Mouse (Mus musculus): ENCODE measurements around the gene Taar4.

The Taar4 gene

GRCm38 (mm10) chr10:23960444-23960915 lies at the start of gene Taar4:
TSS of gene Taar4 (plus strand) at chr10:23960494.
- no peak for DNase-seq (ENCODE audit: low spot score in 2 of 2)

DNA sequence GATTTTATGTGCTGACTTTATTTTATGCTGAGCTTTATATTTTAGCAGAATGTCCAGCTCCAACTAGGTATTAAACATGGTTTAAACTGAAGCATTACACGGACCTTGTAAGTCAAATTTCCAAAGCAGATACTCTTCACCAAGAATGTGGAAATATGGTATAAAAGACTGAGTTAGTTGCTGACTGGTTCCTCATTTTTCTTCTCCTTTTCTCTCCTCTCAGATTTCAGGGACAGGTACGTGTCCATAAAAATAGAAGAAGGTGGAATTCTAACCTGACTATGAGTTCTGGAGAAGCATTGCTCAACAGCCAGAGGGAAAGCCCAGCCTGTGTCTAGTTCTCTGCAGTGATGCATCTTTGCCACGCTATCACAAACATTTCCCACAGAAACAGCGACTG lies 40.2 kb upstream of the Taar4 start, which contains the start of gene Taar1:
Taar1 (plus strand) TSS at position 301 of the 400 bp plus-strand sequence.
- no peak for DNase-seq (ENCODE audit: low spot score in 2 of 2)

DNA sequence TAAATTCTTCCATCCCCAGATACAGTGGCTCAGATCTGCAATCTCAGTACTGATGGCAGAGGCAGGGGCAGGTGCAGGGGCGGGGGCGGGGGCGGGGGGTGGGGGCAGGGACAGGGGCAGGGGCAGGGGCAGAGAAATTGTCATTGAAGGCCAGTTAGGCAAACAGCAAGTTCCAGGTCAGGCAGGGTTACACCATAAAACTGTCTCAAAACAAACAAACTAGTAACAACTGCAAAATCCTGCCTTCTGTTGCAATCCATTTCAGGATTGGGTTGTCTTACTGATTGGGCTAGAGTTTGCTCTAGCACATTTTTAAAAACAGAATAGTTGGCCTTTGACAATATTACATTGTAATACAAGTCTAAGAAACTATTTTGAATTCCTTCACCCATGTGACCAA lies 37.8 kb upstream of the Taar4 start:
- DNase-seq (ENCODE audit: low spot score in 2 of 2): no peak

DNA sequence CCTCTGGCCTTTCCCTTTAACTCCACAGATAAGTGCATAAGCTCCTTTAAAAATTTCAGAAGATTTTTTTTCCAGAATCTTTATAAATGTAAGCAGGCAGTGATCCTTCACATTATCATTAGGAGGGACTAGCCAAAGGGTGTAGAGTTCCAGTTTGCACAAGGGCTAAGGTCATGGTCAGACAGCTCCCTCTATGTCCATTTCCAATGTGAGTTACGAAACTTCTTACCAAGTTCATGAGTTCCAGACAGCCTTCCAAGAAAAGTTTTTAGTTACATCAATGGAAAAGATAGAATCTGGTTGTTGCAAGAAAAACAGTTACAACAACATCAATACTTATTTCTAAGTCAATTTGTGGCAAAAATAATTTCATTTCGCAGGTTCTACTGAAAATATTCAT lies 36.4 kb upstream of the Taar4 start:
- DNase-seq (ENCODE audit: low spot score in 2 of 2): no peak

DNA sequence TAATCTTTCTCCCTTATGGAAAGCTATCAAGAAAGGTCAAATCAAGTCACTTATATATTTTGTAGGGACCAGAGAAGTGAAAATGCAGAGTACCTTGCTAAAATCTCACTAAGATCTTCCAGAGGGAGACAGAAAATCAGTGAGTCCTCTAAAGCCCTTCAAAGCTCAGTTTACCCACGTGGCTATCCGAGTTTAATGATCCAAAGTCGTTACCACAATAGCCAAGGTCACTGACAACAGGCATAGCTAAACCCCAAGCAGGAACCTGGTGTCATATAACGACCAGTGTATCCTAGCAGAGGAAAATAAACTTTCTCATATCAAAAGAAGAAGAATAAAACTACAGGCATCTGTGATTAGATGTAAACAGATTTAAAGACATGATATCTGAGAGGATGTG lies 22.7 kb upstream of the Taar4 start:
- no peak for DNase-seq (ENCODE audit: low spot score in 2 of 2)

DNA sequence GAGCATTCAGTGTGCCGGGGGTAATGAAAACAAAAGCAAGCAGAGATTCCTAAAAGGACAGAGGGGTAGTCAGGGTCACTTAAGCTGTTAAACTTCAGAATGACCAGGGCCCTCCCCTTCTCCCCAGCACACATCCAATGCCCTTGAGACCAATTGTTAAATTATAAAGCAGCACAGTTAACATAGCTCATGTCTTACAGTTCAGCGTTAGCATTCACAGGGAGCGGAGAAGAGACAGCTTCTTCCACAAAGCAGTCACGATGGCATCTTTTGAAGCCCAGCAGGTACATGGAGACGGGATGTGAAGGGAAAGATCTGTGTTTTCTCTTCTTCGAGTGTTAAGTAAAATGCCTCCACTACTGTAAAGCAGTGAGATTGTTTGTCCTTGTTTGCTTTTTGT lies 22.0 kb upstream of the Taar4 start, which contains the start of gene Taar2:
Taar2 (plus strand) TSS at position 261 of the 400 bp plus-strand sequence.
- no peak for DNase-seq (ENCODE audit: low spot score in 2 of 2)

GRCm38 (mm10) chr10:23942465-23942864 lies 17.8 kb upstream of the Taar4 start:
- no peak for DNase-seq (ENCODE audit: low spot score in 2 of 2)

- DNase-seq (ENCODE audit: low spot score in 2 of 2): no peak
Observed at GRCm38 (mm10) chr10:23948026-23948425, 12.3 kb upstream of the Taar4 start.

- no peak for DNase-seq (ENCODE audit: low spot score in 2 of 2)
Observed at GRCm38 (mm10) chr10:23949508-23950005, 10.7 kb upstream of the Taar4 start, which contains the start of gene Taar3. TSS of gene Taar3 (plus strand) at chr10:23949558.

- peak in 1 of 2 experiments; percentile 10 for DNase-seq (ENCODE audit: low spot score in 2 of 2)
Observed at GRCm38 (mm10) chr10:23951714-23952113, 8.6 kb upstream of the Taar4 start.

DNA sequence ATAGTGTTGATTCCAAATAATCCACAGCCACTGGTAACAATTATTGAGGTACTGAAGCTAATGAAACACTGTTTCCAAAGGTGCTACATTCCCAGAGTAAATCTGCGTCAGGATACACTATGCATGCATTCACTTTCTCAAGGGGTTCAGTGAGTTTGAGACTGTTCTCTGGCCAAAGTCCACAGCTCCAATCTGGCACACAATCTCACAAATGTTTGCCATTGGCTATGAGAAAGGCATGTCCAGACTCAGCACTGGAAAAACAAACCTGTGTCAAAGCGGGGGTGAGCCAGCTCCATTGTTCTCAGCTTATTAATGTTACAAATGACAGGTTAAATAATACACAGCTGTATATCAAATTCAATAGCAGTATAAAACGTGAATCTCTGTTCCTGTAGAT lies 1.2 kb upstream of the Taar4 start:
- no peak for DNase-seq (ENCODE audit: low spot score in 2 of 2)

GRCm38 (mm10) chr10:23963444-23963843 lies 3.1 kb downstream of the Taar4 start:
- DNase-seq (ENCODE audit: low spot score in 2 of 2): peak; percentile 21 to 59

GRCm38 (mm10) chr10:23964921-23965610 lies 4.8 kb downstream of the Taar4 start:
- no peak for DNase-seq (ENCODE audit: low spot score in 2 of 2)

- DNase-seq (ENCODE audit: low spot score in 2 of 2): no peak
Observed at GRCm38 (mm10) chr10:23970656-23971165, 10.4 kb downstream of the Taar4 start, which contains the start of gene Taar5. TSS of gene Taar5 (plus strand) at chr10:23970706.

DNA sequence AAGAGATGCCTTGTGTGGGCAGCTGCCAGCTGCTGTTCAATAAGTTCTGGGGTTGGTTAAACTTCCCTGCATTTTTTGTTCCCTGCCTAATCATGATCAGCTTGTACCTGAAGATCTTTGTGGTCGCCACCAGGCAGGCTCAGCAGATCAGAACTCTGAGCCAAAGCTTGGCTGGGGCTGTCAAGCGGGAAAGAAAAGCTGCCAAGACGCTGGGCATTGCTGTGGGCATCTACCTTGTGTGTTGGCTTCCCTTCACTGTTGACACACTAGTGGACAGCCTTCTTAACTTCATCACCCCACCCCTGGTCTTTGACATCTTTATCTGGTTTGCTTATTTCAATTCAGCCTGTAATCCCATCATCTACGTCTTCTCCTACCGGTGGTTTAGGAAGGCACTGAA lies 11.0 kb downstream of the Taar4 start:
- no peak for DNase-seq (ENCODE audit: low spot score in 2 of 2)

- DNase-seq (ENCODE audit: low spot score in 2 of 2): no peak
Observed at GRCm38 (mm10) chr10:23977958-23978357, 17.7 kb downstream of the Taar4 start.

- DNase-seq (ENCODE audit: low spot score in 2 of 2): peak; percentile 45 to 69
Observed at GRCm38 (mm10) chr10:23978901-23979705, 18.8 kb downstream of the Taar4 start.

GRCm38 (mm10) chr10:23985546-23985945 lies 25.3 kb downstream of the Taar4 start, which contains the start of gene Taar6:
TSS of gene Taar6 (minus strand) at chr10:23985646.
- no peak for DNase-seq (ENCODE audit: low spot score in 2 of 2)

- no peak for DNase-seq (ENCODE audit: low spot score in 2 of 2)
Observed at GRCm38 (mm10) chr10:23986419-23986818, 26.1 kb downstream of the Taar4 start.

- no peak for DNase-seq (ENCODE audit: low spot score in 2 of 2)
Observed at GRCm38 (mm10) chr10:23993381-23993780, 33.1 kb downstream of the Taar4 start, which contains the start of gene Taar7a. TSS of gene Taar7a (minus strand) at chr10:23993481.

- no peak for DNase-seq (ENCODE audit: low spot score in 2 of 2)
Observed at GRCm38 (mm10) chr10:23999639-24000038, 39.3 kb downstream of the Taar4 start, which contains the start of gene Taar7b. TSS of gene Taar7b (plus strand) at chr10:23999939.

- no peak for DNase-seq (ENCODE audit: low spot score in 2 of 2)
Observed at GRCm38 (mm10) chr10:24006442-24006841, 46.1 kb downstream of the Taar4 start.
